Mouse (Mus musculus): ENCODE results near the gene Wdr19. TPM values are rescaled to one million over a fixed set of nuclear protein-coding genes. Genes with fewer than 3 reads are reported as not detected.
"Not testable (repeated sequence)": the region's sequence is repeated elsewhere in the genome, so short reads cannot be mapped to it uniquely, and the experiment has no call there.

The Wdr19 gene
- total RNA-seq, 2 experiments from 2014 or later: 19.2 to 20.1 TPM

GRCm38 (mm10) chr5:65182268-65182667 lies 17.2 kb upstream of the Wdr19 start:
- DNase-seq (ENCODE audit: low spot score in 2 of 2): no peak

GRCm38 (mm10) chr5:65191601-65192000 lies 7.9 kb upstream of the Wdr19 start:
- DNase-seq (ENCODE audit: low spot score in 2 of 2): no peak

GRCm38 (mm10) chr5:65194441-65194840 lies 5.1 kb upstream of the Wdr19 start:
- DNase-seq (ENCODE audit: low spot score in 2 of 2): no peak

GRCm38 (mm10) chr5:65204726-65205125 lies 5.2 kb downstream of the Wdr19 start:
- DNase-seq (ENCODE audit: low spot score in 2 of 2): no peak

GRCm38 (mm10) chr5:65213321-65213720 lies 13.8 kb downstream of the Wdr19 start:
- peak in 1 of 2 experiments; percentile 14 for DNase-seq (ENCODE audit: low spot score in 2 of 2)

GRCm38 (mm10) chr5:65217305-65218269 lies 18.1 kb downstream of the Wdr19 start:
- peak in 1 of 2 experiments; percentile 20 for DNase-seq (ENCODE audit: low spot score in 2 of 2)

GRCm38 (mm10) chr5:65221037-65221436 lies 21.5 kb downstream of the Wdr19 start:
- DNase-seq (ENCODE audit: low spot score in 2 of 2): no peak

- DNase-seq (ENCODE audit: low spot score in 2 of 2): no peak
These were observed 24.6 kb downstream of the Wdr19 start for GRCm38 (mm10) chr5:65224056-65224455.

- DNase-seq (ENCODE audit: low spot score in 2 of 2): no peak
These were observed 31.9 kb downstream of the Wdr19 start for GRCm38 (mm10) chr5:65231289-65232003.

GRCm38 (mm10) chr5:65242740-65243139 lies 43.2 kb downstream of the Wdr19 start:
- DNase-seq (ENCODE audit: low spot score in 2 of 2): peak in 1 of 2 experiments; percentile 29

GRCm38 (mm10) chr5:65247296-65247695 lies 47.8 kb downstream of the Wdr19 start:
- no peak for DNase-seq (ENCODE audit: low spot score in 2 of 2)

- DNase-seq (ENCODE audit: low spot score in 2 of 2): no peak
These were observed 50.8 kb downstream of the Wdr19 start for GRCm38 (mm10) chr5:65250185-65250855.

GRCm38 (mm10) chr5:65257910-65258505 lies 58.5 kb downstream of the Wdr19 start:
- DNase-seq (ENCODE audit: low spot score in 2 of 2): no peak

- peak; percentile 17 to 64 for DNase-seq (ENCODE audit: low spot score in 2 of 2)
These were observed 74.5 kb downstream of the Wdr19 start for GRCm38 (mm10) chr5:65273966-65274365.

- DNase-seq (ENCODE audit: low spot score in 2 of 2): no peak
These were observed 79.7 kb downstream of the Wdr19 start for GRCm38 (mm10) chr5:65279133-65279651.

- no peak for DNase-seq (ENCODE audit: low spot score in 2 of 2)
These were observed 81.7 kb downstream of the Wdr19 start for GRCm38 (mm10) chr5:65281216-65281615.

GRCm38 (mm10) chr5:65284171-65284570 lies 84.7 kb downstream of the Wdr19 start:
- DNase-seq (ENCODE audit: low spot score in 2 of 2): no peak

- DNase-seq (ENCODE audit: low spot score in 2 of 2): peak in 1 of 2 experiments; percentile 37
These were observed 88.5 kb downstream of the Wdr19 start for GRCm38 (mm10) chr5:65287751-65288701.

- not testable (repeated sequence) for DNase-seq (ENCODE audit: low spot score in 2 of 2)
These were observed 89.5 kb downstream of the Wdr19 start for GRCm38 (mm10) chr5:65289009-65289408.

GRCm38 (mm10) chr5:65293627-65294026 lies 94.1 kb downstream of the Wdr19 start:
- no peak for DNase-seq (ENCODE audit: low spot score in 2 of 2)
